9 mouse cellular contexts compared by ENCODE assay signal in genomic region chr15:56344304-56344932, GRCm38 (mm10).
DNase-seq lines count a peak whose midpoint lies in the region; ATAC-seq and TF ChIP-seq lines count a peak whose summit lies in the region.
"Had no signal": no experiment of that assay in that cellular context is flagged by ENCODE, and none has a peak within 500 bp of the region (broad histone marks: within the 10 kb centered on the region; RNA-seq: fewer than 3 reads in every experiment).

No protein-coding gene starts in this region.

- no peak overlapping the region for H3K4me3 ChIP-seq in cerebellum, adult 2 months (replicated peaks; ENCODE audit: insufficient read depth, low read depth, low read length)
- no peak overlapping the region for H3K4me3 ChIP-seq in liver, postnatal 0 days (ENCODE audit: low read depth, low read length)
- H3K4me3 ChIP-seq in hindbrain, embryonic 16.5 days (ENCODE audit: low read length) = no peak overlapping the region
- no peak overlapping the region for H3K4me3 ChIP-seq in stomach, embryonic 16.5 days (replicated peaks; ENCODE audit: low read length)

- no peak for TF ChIP-seq POLR2A in cerebellum, adult 2 months (IDR thresholded peaks at IDR 0.05; ENCODE audit: borderline replicate concordance, insufficient read depth, low read length)

- H3K9ac ChIP-seq in liver, postnatal 0 days (replicated peaks) = no peak overlapping the region
- H3K9ac ChIP-seq in hindbrain, embryonic 16.5 days (ENCODE audit: low read depth, low read length) = no peak overlapping the region
- H3K9ac ChIP-seq in stomach, embryonic 16.5 days (ENCODE audit: low read length) = no peak overlapping the region

- H3K4me2 ChIP-seq in liver, postnatal 0 days (ENCODE audit: low read depth, low read length) = no peak overlapping the region
- H3K4me2 ChIP-seq in hindbrain, embryonic 16.5 days (ENCODE audit: low read length) = no peak overlapping the region
- H3K4me2 ChIP-seq in stomach, embryonic 16.5 days (ENCODE audit: low read depth, low read length) = no peak overlapping the region

- TF ChIP-seq CTCF in cerebellum, adult 2 months (IDR thresholded peaks at IDR 0.05; ENCODE audit: borderline replicate concordance, insufficient read depth, low read depth, low read length) = no peak
- TF ChIP-seq CTCF in liver, postnatal 0 days (IDR thresholded peaks at IDR 0.05; ENCODE audit: low read depth) = peak; percentile 36; the same call in 1 of the 2 replicates

- ATAC-seq in liver, postnatal 0 days = no peak
- ATAC-seq in hindbrain, embryonic 16.5 days = peak; percentile 74
- ATAC-seq in stomach, embryonic 16.5 days (ENCODE audit: insufficient read depth, low FRiP score) = peak; percentile 53; the same call in 1 of the 2 replicates

- H3K27me3 ChIP-seq in cerebellum, adult 2 months (ENCODE audit: control insufficient read depth, insufficient read depth, low read length) = no peaks in the 10 kb centered on the region
- no peaks in the 10 kb centered on the region for H3K27me3 ChIP-seq in liver, postnatal 0 days (ENCODE audit: insufficient read depth, low read length)
- no peaks in the 10 kb centered on the region for H3K27me3 ChIP-seq in hindbrain, embryonic 16.5 days (replicated peaks; ENCODE audit: control insufficient read depth, insufficient read depth, low read length)
- H3K27me3 ChIP-seq in stomach, embryonic 16.5 days (ENCODE audit: control insufficient read depth, insufficient read depth, low read length) = no peaks in the 10 kb centered on the region

- H3K27ac ChIP-seq in cerebellum, adult 2 months (ENCODE audit: insufficient read depth, low read length) = no peak overlapping the region
- H3K27ac ChIP-seq in liver, postnatal 0 days (ENCODE audit: low read depth) = no peak overlapping the region
- H3K27ac ChIP-seq in hindbrain, embryonic 16.5 days (ENCODE audit: low read depth, low read length) = no peak overlapping the region
- no peak overlapping the region for H3K27ac ChIP-seq in stomach, embryonic 16.5 days (ENCODE audit: low read length)

- no peaks in the 10 kb centered on the region for H3K4me1 ChIP-seq in cerebellum, adult 2 months (ENCODE audit: control insufficient read depth, insufficient read depth, low read length)
- H3K4me1 ChIP-seq in liver, postnatal 0 days (ENCODE audit: insufficient read depth) = no peaks in the 10 kb centered on the region
- H3K4me1 ChIP-seq in hindbrain, embryonic 16.5 days (ENCODE audit: control insufficient read depth, insufficient read depth, low read depth, low read length) = no peaks in the 10 kb centered on the region
- H3K4me1 ChIP-seq in stomach, embryonic 16.5 days (ENCODE audit: control insufficient read depth, insufficient read depth, low read length) = no peaks in the 10 kb centered on the region

- WGBS in cerebellum, adult 2 months = 38% methylated on average over 4 of the region's 4 CpGs
- 50% methylated on average over 4 of the region's 4 CpGs for WGBS in liver, postnatal 0 days (ENCODE audit: insufficient replicate concordance)
- 29% methylated on average over 4 of the region's 4 CpGs for WGBS in hindbrain, embryonic 16.5 days
- 55% methylated on average over 4 of the region's 4 CpGs for WGBS in stomach, embryonic 16.5 days

- peak; percentile 4 to 10 for DNase-seq in cerebellum, postnatal 14 days
- DNase-seq in cerebellum, adult 2 months = no peak
- no peak for DNase-seq in liver, postnatal 0 days
- no peak for DNase-seq in liver
- no peak for DNase-seq in adrenal gland, postnatal 25 days
- DNase-seq in right cerebral cortex, postnatal 36 days (ENCODE audit: low spot score in 2 of 2) = no peak
- DNase-seq: lung, postnatal 10 days had no signal

- no peak for TF ChIP-seq EP300 in liver, postnatal 0 days (IDR thresholded peaks at IDR 0.05; ENCODE audit: low read depth)

- no peaks in the 10 kb centered on the region for H3K9me3 ChIP-seq in liver, postnatal 0 days (ENCODE audit: low read length)
- no peaks in the 10 kb centered on the region for H3K9me3 ChIP-seq in hindbrain, embryonic 16.5 days (ENCODE audit: control insufficient read depth, low read length)
- no peaks in the 10 kb centered on the region for H3K9me3 ChIP-seq in stomach, embryonic 16.5 days (replicated peaks; ENCODE audit: control insufficient read depth, low read length)

- no peaks in the 10 kb centered on the region for H3K36me3 ChIP-seq in liver, postnatal 0 days (replicated peaks; ENCODE audit: insufficient read depth, low read length)
- no peaks in the 10 kb centered on the region for H3K36me3 ChIP-seq in hindbrain, embryonic 16.5 days (ENCODE audit: control insufficient read depth, insufficient read depth, low read length)
- H3K36me3 ChIP-seq in stomach, embryonic 16.5 days (ENCODE audit: control insufficient read depth, insufficient read depth, low read length) = no peaks in the 10 kb centered on the region

Comparison
In these comparisons a context has a peak if more than half of its experiments do, and no peak if none do; other contexts are left out.
1. DNase-seq: peak in cerebellum, postnatal 14 days (2 of 2); none in cerebellum, adult 2 months (0 of 2), liver, postnatal 0 days (single experiment), liver (single experiment), adrenal gland, postnatal 25 days (single experiment) and right cerebral cortex, postnatal 36 days (0 of 2).